Mouse (Mus musculus) ES-Bruce4 (cell line): Measurements from ENCODE around the gene Pwwp2a.

ENCODE experiments used
- CTCF ChIP-seq: IDR thresholded peaks from one replicate; pipeline ENCODE4 v1.8.1; 2011; ENCODE audit warnings: low read depth, low read length
- EP300 ChIP-seq: IDR thresholded peaks from 2 replicates; pipeline ENCODE4 v1.6.1; 2011; ENCODE audit warnings: low read depth, low read length; ENCODE audit not compliant: insufficient read depth
- POLR2A ChIP-seq: IDR thresholded peaks from one replicate; pipeline ENCODE4 v1.8.1; 2011; ENCODE audit warnings: low read length; ENCODE audit not compliant: insufficient read depth

GRCm38 (mm10) chr11:43633165-43633564, 48.6 kb upstream of the Pwwp2a start:
- TF ChIP-seq EP300 (no peak), CTCF (no peak), POLR2A (no peak)
